Comparison of ENCODE assay signal across 8 mouse cellular contexts in the genomic region with DNA sequence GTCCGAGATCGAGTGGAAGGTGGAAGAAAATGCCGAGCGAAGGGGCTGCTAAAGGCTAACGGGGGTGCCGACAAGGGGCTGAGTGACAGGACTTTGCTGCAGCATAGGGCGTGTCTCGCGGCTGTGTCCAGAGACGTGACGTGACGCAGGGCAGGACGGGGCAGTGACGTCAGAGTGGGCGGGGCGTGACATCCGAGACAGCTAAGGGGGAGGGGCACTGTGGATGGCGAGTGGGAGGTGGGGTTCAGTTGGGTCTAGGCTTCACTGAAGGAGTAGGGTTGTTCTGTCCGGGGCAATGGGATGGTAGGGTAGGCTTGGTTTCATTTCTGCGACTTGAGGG. TPM values are rescaled to one million over a fixed set of nuclear protein-coding genes. Genes with fewer than 3 reads are reported as not detected.
DNase-seq lines count a peak whose midpoint lies in the region; ATAC-seq lines count a peak whose summit lies in the region.

No protein-coding gene starts in this region.

- peak overlapping the region; percentile 74 for H3K9ac ChIP-seq in hindbrain, embryonic 11.5 days (ENCODE audit: low read depth, low read length)

- H3K4me3 ChIP-seq in hindbrain, embryonic 11.5 days (ENCODE audit: low read depth, low read length) = peak overlapping the region; percentile 86

- peak; percentile 54 for ATAC-seq in frontal cortex, adult (ENCODE audit: low TSS enrichment)
- peak; percentile 85 for ATAC-seq in hindbrain, embryonic 11.5 days (ENCODE audit: low FRiP score)

- no peaks in the 10 kb centered on the region for H3K9me3 ChIP-seq in hindbrain, embryonic 11.5 days (ENCODE audit: control insufficient read depth, low read length)

- no peaks in the 10 kb centered on the region for H3K36me3 ChIP-seq in hindbrain, embryonic 11.5 days (ENCODE audit: control insufficient read depth, insufficient read depth, low read length)

- peak overlapping the region; percentile 90 for H3K27ac ChIP-seq in hindbrain, embryonic 11.5 days (ENCODE audit: low read depth, low read length)

- no peaks in the 10 kb centered on the region for H3K27me3 ChIP-seq in hindbrain, embryonic 11.5 days (ENCODE audit: control insufficient read depth, insufficient read depth, low read length)

- peak overlapping the region; percentile 68 for H3K4me2 ChIP-seq in hindbrain, embryonic 11.5 days (replicated peaks; ENCODE audit: low read depth, low read length)

- peak; percentile 65 for DNase-seq in MEL-GATA-1-ER (ENCODE audit: extremely low read depth, low read depth)
- DNase-seq in cerebellum, adult 8-10 months = peak; percentile 94
- peak; percentile 97 for DNase-seq in hindbrain, embryonic 11.5 days (ENCODE audit: low spot score)
- peak; percentile 96 for DNase-seq in layer of hippocampus, postnatal 10 days (ENCODE audit: low spot score in 2 of 2)
- peak; percentile 97 for DNase-seq in lung, postnatal 10 days
- peak; percentile 93 for DNase-seq in ovary, postnatal 36 days (ENCODE audit: low spot score)
- DNase-seq in thymus, postnatal 25 days = peak; percentile 95

- no peaks in the 10 kb centered on the region for H3K4me1 ChIP-seq in hindbrain, embryonic 11.5 days (replicated peaks; ENCODE audit: control insufficient read depth, insufficient read depth, low read length)

- WGBS in hindbrain, embryonic 11.5 days = under 1% methylated on average over 20 of the region's 20 CpGs

RNA-seq across cellular contexts. Expression of a gene that starts 0.7 kb away (rescaled TPM):
- 179 and 181 TPM in 2 replicates for polyA plus RNA-seq in hindbrain, embryonic 11.5 days (2014; fragmentation: Nextera tagmentation; extraction: Ambion mirVana)
- total RNA-seq in layer of hippocampus, postnatal 10 days (2021) = 100 to 1,000 TPM; 439 to 445 TPM

RNA-seq across cellular contexts. Expression of a gene that starts 32.7 kb away (rescaled TPM):
- 0.11 and 0.49 TPM in 2 replicates for polyA plus RNA-seq in hindbrain, embryonic 11.5 days (2014; fragmentation: Nextera tagmentation; extraction: Ambion mirVana)
- total RNA-seq in layer of hippocampus, postnatal 10 days (2021) = under 1 TPM in 1 of 2 experiments, not detected in 1; 0.09 TPM

RNA-seq across cellular contexts. Expression of a gene that starts 37.0 kb away (rescaled TPM):
- polyA plus RNA-seq in hindbrain, embryonic 11.5 days (2014; fragmentation: Nextera tagmentation; extraction: Ambion mirVana) = 950 and 1,011 TPM in 2 replicates
- 1,000 to 10,000 TPM; 1,031 to 1,094 TPM for total RNA-seq in layer of hippocampus, postnatal 10 days (2021)

RNA-seq across cellular contexts. Expression of a gene that starts 41.7 kb away (rescaled TPM):
- 13.1 and 13.2 TPM in 2 replicates for polyA plus RNA-seq in hindbrain, embryonic 11.5 days (2014; fragmentation: Nextera tagmentation; extraction: Ambion mirVana)
- 10 to 100 TPM; 17.6 to 18.4 TPM for total RNA-seq in layer of hippocampus, postnatal 10 days (2021)

RNA-seq across cellular contexts. Expression of a gene that starts 49.1 kb away (rescaled TPM):
- 32.5 and 32.7 TPM in 2 replicates for polyA plus RNA-seq in hindbrain, embryonic 11.5 days (2014; fragmentation: Nextera tagmentation; extraction: Ambion mirVana)
- 10 to 100 TPM; 67.5 to 69.4 TPM for total RNA-seq in layer of hippocampus, postnatal 10 days (2021)

Comparison
In these comparisons a context has a peak if more than half of its experiments do, and no peak if none do; other contexts are left out.
1. Peak in every context shown above with its lines: DNase-seq, ATAC-seq, H3K4me3 ChIP-seq and H3K27ac ChIP-seq.